Mouse (Mus musculus) hindbrain, embryonic 14.5 days (tissue): ENCODE measurements at regions not wholly inside any gene's neighbourhood (a gene's known extent, or its start where the extent isn't known, plus 50 kb on each side); places are given as distances from the start of the nearest gene placed in this dataset.

Experiments used
- ATAC-seq: fragments of 200-750 bp; cut with Nextera tagmentation; 2 replicates; pipeline ENCODE4 v1.8.0; 2017; ENCODE audit warnings: moderate number of reproducible peaks, mild to moderate bottlenecking, moderate TSS enrichment, moderate library complexity; ENCODE audit not compliant: low FRiP score
- DNase-seq: peaks from one replicate; pipeline ENCODE4 v3.0.0-alpha.2; 2015; ENCODE audit warnings: low spot score
- H3K27ac ChIP-seq: fragments of 300-500 bp; sonication (generic); 2 replicates; pipeline ENCODE4 v1.5.1; 2014; ENCODE audit warnings: mild to moderate bottlenecking, moderate library complexity
- H3K27me3 ChIP-seq: fragments of 300-500 bp; sonication (generic); 2 replicates; pipeline ENCODE4 v1.6.1; 2014; ENCODE audit warnings: mild to moderate bottlenecking, low read length, mixed read lengths; ENCODE audit not compliant: control insufficient read depth, insufficient read depth
- H3K36me3 ChIP-seq: fragments of 300-500 bp; sonication (generic); replicated peaks from 2 replicates; pipeline ENCODE4 v1.6.1; 2014; ENCODE audit not compliant: control insufficient read depth, insufficient read depth
- H3K4me1 ChIP-seq: fragments of 300-500 bp; sonication (generic); replicated peaks from 2 replicates; pipeline ENCODE4 v1.6.1; 2014; ENCODE audit warnings: antibody characterized with exemption, low read length, mixed read lengths; ENCODE audit not compliant: control insufficient read depth, insufficient read depth
- H3K4me2 ChIP-seq: fragments of 300-500 bp; sonication (generic); replicated peaks from 2 replicates; pipeline ENCODE4 v1.6.1; 2014; ENCODE audit warnings: mild to moderate bottlenecking, moderate library complexity
- H3K4me3 ChIP-seq: fragments of 300-500 bp; sonication (generic); replicated peaks from 2 replicates; pipeline ENCODE4 v1.5.1; 2014; ENCODE audit warnings: mild to moderate bottlenecking, low read length
- H3K9ac ChIP-seq: fragments of 300-500 bp; sonication (generic); 2 replicates; pipeline ENCODE4 v1.6.1; 2014
- H3K9me3 ChIP-seq: fragments of 300-500 bp; sonication (generic); 2 replicates; pipeline ENCODE4 v1.6.1; 2016; ENCODE audit warnings: low read length; ENCODE audit not compliant: control insufficient read depth
- WGBS: fragments of 180-500 bp; shearing (Covaris S2); extraction: QIAGEN DNeasy Blood & Tissue Kit; methylation state at CpG from one replicate; pipeline ENCODE4 v1.1.7; 2014; 5-methylcytosine and 5-hydroxymethylcytosine counted together

GRCm38 (mm10) chr19:59653631-59654367, 195.6 kb downstream of the Emx2 start:
- no peaks in the 10 kb centered on the region for H3K27me3 ChIP-seq
- H3K4me1 ChIP-seq: peaks cover 9% of the 10 kb centered on the region; the same call in 1 of the 2 replicates
- DNase-seq (no peak), ATAC-seq (no peak)
- no peaks in the 10 kb centered on the region for H3K9me3 ChIP-seq
- H3K36me3 ChIP-seq: no peaks in the 10 kb centered on the region
- 51% methylated on average over 18 of the region's 18 CpGs for WGBS
- H3K4me2 ChIP-seq: no peak overlapping the region
- no peak overlapping the region for H3K27ac ChIP-seq
- no peak overlapping the region for H3K9ac ChIP-seq
- no peak overlapping the region for H3K4me3 ChIP-seq

- DNase-seq (no peak), ATAC-seq (no peak)
- no peaks in the 10 kb centered on the region for H3K9me3 ChIP-seq
- no peak overlapping the region for H3K4me3 ChIP-seq
- H3K4me2 ChIP-seq: no peak overlapping the region
- no peak overlapping the region for H3K27ac ChIP-seq
- WGBS: 93% methylated on average over 2 of the region's 2 CpGs
- H3K27me3 ChIP-seq: no peaks in the 10 kb centered on the region
- H3K4me1 ChIP-seq: peaks cover 8% of the 10 kb centered on the region; the same call in 1 of the 2 replicates
- H3K36me3 ChIP-seq: no peaks in the 10 kb centered on the region
- no peak overlapping the region for H3K9ac ChIP-seq
Measured at GRCm38 (mm10) chr19:59655321-59655720, 197.1 kb downstream of the Emx2 start.

DNA sequence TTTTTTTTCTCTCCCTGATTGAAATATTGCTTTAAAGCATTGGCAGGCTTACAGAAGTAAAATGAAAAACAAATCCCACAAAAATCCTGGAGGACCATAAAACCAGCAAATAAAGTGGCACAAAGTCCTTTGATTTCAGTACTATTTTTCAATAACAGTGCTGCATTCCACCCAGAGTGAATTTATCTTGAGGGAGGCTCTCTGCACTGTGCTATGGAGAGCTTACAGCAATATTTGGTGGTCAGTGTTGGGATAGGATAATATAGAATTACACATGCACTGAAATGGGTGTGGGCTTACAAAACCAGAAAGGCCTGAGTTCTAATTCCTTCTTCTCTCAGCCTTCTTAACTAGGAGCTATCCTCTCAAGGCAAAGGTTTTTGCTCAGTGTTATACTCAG, 211.6 kb downstream of the Emx2 start:
- H3K4me3 ChIP-seq: no peak overlapping the region
- H3K9ac ChIP-seq: no peak overlapping the region
- ATAC-seq: no peak
- DNase-seq: no peak
- no peaks in the 10 kb centered on the region for H3K9me3 ChIP-seq
- no peaks in the 10 kb centered on the region for H3K4me1 ChIP-seq
- H3K36me3 ChIP-seq: no peaks in the 10 kb centered on the region
- no peak overlapping the region for H3K27ac ChIP-seq
- no peak overlapping the region for H3K4me2 ChIP-seq
- H3K27me3 ChIP-seq: no peaks in the 10 kb centered on the region

DNA sequence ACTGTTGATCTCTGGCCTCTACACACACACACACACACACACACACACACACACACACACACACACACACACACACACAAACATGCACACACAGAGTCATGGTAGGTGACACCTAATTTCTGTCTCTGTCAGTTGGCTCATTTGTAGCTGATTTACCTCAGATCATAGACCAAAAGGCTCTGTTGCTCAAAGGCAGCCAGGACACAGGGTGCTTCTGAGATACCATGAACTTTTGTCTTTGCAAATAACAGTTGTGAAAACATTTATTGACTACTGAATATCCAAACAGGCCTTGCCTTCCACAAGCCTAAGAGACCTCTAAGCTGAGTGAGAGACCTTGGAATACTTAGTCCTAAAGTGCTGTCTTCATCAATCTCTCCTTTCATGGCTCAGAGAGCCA, 215.4 kb downstream of the Emx2 start:
- Histone ChIP-seq H3K4me3 (no peak overlapping the region), H3K4me2 (no peak overlapping the region), H3K9ac (no peak overlapping the region), H3K36me3 (no peaks in the 10 kb centered on the region), H3K27ac (no peak overlapping the region), H3K9me3 (no peaks in the 10 kb centered on the region), H3K4me1 (no peaks in the 10 kb centered on the region), H3K27me3 (no peaks in the 10 kb centered on the region)
- DNase-seq (no peak), ATAC-seq (no peak)

DNA sequence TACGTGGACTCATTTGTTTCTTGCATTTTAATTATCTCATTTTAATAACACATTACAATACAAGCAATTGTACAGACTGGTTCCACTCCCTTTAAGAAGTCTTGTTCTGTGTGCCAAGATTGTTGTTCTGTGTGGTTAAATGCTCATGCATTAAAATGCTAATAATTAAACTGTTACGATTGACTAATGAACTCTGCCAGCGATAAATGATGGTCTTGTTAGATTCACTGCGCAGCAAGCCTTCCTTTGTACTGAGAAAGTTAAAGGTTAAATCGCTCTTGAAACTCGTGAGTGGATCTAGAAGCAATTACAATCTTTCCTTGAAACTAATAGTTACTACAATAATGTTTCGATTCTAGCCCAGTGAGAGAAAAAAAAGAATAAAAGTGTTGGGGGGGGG, 221.0 kb downstream of the Emx2 start:
- no peak for ATAC-seq
- H3K36me3 ChIP-seq: no peaks in the 10 kb centered on the region
- no peak overlapping the region for H3K4me3 ChIP-seq
- H3K4me2 ChIP-seq: no peak overlapping the region
- WGBS: 63% methylated on average over 7 of the region's 7 CpGs
- no peaks in the 10 kb centered on the region for H3K4me1 ChIP-seq
- no peak overlapping the region for H3K27ac ChIP-seq
- no peaks in the 10 kb centered on the region for H3K9me3 ChIP-seq
- no peak for DNase-seq
- no peaks in the 10 kb centered on the region for H3K27me3 ChIP-seq
- no peak overlapping the region for H3K9ac ChIP-seq

DNA sequence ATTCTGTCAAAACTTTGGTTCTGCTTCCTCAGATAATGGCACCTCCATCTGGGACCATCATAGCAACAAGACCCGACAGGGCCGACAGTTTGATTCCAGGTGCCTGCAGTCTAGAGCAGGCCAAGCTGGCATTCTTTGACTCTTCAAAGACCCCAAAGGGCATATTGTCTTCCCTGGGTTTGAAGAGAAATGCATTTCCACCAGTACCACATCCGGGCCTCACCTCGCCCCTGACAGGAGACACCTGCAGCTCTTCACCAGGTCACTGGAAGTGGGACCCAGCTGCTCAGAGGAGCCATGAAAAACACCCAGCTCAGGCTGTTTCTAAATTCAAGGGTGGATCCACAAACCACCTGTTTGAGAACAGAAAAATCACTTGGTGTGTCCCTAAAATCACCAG, 222.2 kb downstream of the Emx2 start:
- no peaks in the 10 kb centered on the region for H3K27me3 ChIP-seq
- H3K4me1 ChIP-seq: no peaks in the 10 kb centered on the region
- no peak overlapping the region for H3K4me2 ChIP-seq
- H3K9ac ChIP-seq: no peak overlapping the region
- H3K9me3 ChIP-seq: no peaks in the 10 kb centered on the region
- no peak for DNase-seq
- H3K36me3 ChIP-seq: no peaks in the 10 kb centered on the region
- WGBS: 91% methylated on average over 4 of the region's 4 CpGs
- H3K27ac ChIP-seq: no peak overlapping the region
- ATAC-seq: no peak
- no peak overlapping the region for H3K4me3 ChIP-seq

DNA sequence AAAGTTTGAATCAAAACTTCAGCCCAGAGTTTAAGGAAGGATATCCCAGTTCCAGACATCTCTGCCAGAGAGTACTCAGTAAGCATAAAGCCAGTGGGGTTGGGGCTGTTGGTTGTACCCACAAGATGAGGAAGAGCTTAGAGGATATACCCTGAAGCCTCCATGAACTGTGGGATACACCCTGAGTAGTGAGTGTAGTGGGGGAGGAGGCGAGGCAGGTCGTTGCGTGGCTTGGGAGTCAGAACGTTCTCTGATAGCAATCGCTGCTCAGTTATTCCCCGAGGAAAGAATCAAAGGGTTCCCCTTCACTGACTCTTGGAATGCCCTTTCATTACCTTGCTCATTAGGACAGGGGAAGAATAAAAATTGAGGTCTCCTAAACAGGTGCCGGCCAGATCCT, 226.1 kb downstream of the Emx2 start:
- no peak for DNase-seq
- no peak for ATAC-seq
- H3K9ac ChIP-seq: no peak overlapping the region
- H3K36me3 ChIP-seq: no peaks in the 10 kb centered on the region
- H3K4me2 ChIP-seq: no peak overlapping the region
- no peaks in the 10 kb centered on the region for H3K4me1 ChIP-seq
- WGBS: 75% methylated on average over 7 of the region's 7 CpGs
- H3K9me3 ChIP-seq: no peaks in the 10 kb centered on the region
- no peak overlapping the region for H3K27ac ChIP-seq
- H3K27me3 ChIP-seq: no peaks in the 10 kb centered on the region
- no peak overlapping the region for H3K4me3 ChIP-seq

- ATAC-seq (no peak; the same call in 1 of the 2 replicates), DNase-seq (no peak)
- Histone ChIP-seq H3K4me1 (no peaks in the 10 kb centered on the region), H3K9me3 (no peaks in the 10 kb centered on the region), H3K36me3 (no peaks in the 10 kb centered on the region), H3K27ac (no peak overlapping the region), H3K9ac (no peak overlapping the region), H3K4me3 (no peak overlapping the region), H3K4me2 (no peak overlapping the region), H3K27me3 (no peaks in the 10 kb centered on the region)
- WGBS: 52% methylated on average over 19 of the region's 19 CpGs
Measured at GRCm38 (mm10) chr19:59685826-59686717, 227.9 kb downstream of the Emx2 start.

- 91% methylated on average over 7 of the region's 7 CpGs for WGBS
- ATAC-seq: no peak
- H3K27ac ChIP-seq: no peak overlapping the region
- no peaks in the 10 kb centered on the region for H3K4me1 ChIP-seq
- no peaks in the 10 kb centered on the region for H3K36me3 ChIP-seq
- no peaks in the 10 kb centered on the region for H3K27me3 ChIP-seq
- no peaks in the 10 kb centered on the region for H3K9me3 ChIP-seq
- H3K4me2 ChIP-seq: no peak overlapping the region
- H3K4me3 ChIP-seq: no peak overlapping the region
- no peak for DNase-seq
- no peak overlapping the region for H3K9ac ChIP-seq
Measured at GRCm38 (mm10) chr19:59687206-59687605, 229.0 kb downstream of the Emx2 start.
